Mouse (Mus musculus): Measurements from ENCODE around the gene Chtop.

Chtop gene

DNA sequence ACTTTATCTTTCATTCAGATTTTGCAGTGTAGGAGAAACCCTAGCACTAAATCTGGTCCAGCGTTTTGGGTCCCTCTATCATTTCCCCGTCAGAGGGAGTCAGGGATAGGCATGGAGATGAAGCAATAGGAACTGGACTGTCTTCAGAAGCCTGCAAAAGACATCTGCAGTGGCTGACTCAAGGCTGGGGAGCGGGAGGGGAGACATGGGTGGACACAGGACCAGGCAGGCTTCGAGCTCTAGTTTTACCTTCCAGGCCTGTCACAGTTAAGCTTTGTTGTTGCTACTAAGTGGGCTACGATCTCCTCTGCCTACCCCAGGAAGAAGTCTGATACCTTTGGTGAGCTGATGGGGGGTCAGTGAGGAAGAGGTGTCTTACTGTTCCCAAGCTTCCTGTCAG, 3.0 kb upstream of the Chtop start:
- no peak for DNase-seq (ENCODE audit: low spot score in 2 of 2)

GRCm38 (mm10) chr3:90509747-90510123, 437 bp upstream of the Chtop start:
- DNase-seq (ENCODE audit: low spot score in 2 of 2): no peak

GRCm38 (mm10) chr3:90508287-90508949, 880 bp downstream of the Chtop start:
- no peak for DNase-seq (ENCODE audit: low spot score in 2 of 2)

DNA sequence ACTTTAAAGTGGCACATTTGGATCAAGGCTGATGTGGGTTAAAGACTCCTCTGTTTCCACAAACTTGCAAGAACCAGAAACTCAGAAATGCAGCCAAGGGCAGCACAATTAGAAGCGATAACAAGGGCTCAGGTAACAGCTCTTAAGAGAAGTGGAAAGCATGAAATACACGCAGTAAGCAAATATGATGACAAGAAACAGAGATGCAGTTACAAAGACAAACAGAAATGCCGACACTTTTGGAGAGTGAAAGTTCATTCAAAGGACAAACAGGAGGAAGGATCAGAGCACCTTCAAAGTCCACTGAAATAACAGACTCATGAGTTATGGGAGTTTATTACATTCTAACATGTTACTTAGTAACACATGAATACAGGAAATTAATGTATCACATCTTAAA, 2.9 kb downstream of the Chtop start:
- no peak for DNase-seq (ENCODE audit: low spot score in 2 of 2)

DNA sequence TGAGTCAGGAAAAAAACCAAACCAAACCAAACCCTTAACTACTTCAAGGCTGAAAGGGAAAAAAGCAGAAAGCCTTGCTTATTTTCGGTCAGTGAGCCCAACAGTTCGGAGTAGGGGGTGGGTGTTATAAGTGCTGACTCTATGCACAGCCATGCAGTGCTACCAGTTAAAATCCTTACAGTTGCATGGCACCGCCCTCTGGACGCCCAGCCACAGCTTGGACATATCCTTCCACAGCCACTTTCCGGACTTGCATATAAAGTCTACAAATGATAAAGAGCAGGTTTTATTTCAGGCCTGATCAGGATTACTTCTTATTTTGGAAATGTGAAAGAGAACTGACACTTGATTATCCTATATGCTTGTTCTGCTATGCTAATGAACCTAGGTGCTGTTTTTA, 4.1 kb downstream of the Chtop start:
- no peak for DNase-seq (ENCODE audit: low spot score in 2 of 2)

GRCm38 (mm10) chr3:90503444-90503843, 5.9 kb downstream of the Chtop start:
- DNase-seq (ENCODE audit: low spot score in 2 of 2): no peak

DNA sequence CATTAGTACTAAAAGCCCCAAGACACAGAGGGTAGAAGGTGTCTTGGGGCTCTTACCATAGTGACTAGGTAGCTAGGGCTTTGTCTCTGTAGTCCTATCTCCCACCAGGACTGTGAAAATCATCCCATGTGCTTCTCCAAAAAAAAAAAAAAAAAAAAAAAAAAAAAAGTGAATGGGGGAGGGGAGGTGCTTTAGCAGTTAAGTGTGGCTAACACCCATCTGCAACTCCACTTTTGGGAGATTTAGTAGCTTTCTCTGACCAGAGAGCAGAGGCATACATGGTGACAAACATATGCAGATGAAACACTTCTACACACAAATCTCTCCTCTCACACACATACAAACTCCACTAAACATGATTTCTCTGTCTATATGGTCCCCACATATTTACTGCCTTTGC, 11.7 kb downstream of the Chtop start:
- DNase-seq (ENCODE audit: low spot score in 2 of 2): no peak

- no peak for DNase-seq (ENCODE audit: low spot score in 2 of 2)
These were observed 13.3 kb downstream of the Chtop start for GRCm38 (mm10) chr3:90495850-90496525.

DNA sequence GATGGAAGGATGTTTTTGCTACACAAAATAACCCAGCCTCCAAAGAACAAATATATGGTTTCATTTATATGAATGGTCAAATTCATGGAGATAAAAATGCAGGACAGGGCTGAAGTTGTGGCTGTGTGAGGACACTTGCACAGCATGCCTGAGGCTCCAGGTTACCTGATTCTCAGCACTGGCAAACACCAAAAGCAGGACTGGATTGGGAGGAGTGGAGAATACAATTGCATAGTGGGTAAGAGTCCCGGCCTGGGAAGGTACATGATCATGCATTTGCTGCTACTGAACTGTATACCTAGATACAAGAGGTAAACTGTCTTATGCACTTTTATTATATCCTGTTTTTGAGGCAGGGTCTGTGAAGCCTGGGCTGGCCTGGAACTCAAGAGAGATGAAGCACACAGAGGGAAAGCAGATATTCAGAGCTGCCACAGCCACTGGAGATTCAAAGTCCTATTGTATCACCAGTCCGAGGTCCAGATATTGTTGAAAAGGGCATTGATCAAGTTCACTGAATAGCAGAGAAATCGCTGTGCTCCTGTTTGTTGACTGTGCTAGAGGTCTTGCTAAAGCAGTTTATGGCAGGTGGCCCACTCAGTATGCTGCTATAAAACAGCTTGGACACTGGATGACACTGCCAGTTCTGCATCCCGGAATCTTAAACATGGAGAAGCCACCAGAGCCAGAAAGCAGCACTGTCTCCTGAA, 15.3 kb downstream of the Chtop start:
- no peak for DNase-seq (ENCODE audit: low spot score in 2 of 2)

DNA sequence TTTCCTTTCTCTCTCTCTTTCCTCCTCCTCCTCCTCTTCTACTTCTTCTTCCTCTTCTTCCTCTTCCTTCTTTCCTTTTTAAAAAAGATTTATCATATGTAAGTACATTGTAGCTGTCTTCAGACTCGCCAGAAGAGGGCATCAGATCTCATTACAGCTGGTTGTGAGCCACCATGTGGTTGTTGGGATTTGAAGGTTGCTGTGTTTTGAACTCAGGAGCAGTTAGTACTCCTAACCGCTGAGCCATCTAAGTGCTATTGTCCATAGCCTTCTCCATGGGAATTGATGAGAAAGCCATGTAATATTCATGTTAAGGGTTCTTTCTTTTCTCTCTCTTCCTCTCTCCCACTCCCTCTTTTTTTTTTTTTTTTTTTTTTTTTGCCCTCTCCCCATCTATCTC, 17.9 kb downstream of the Chtop start:
- DNase-seq (ENCODE audit: low spot score in 2 of 2): no peak

DNA sequence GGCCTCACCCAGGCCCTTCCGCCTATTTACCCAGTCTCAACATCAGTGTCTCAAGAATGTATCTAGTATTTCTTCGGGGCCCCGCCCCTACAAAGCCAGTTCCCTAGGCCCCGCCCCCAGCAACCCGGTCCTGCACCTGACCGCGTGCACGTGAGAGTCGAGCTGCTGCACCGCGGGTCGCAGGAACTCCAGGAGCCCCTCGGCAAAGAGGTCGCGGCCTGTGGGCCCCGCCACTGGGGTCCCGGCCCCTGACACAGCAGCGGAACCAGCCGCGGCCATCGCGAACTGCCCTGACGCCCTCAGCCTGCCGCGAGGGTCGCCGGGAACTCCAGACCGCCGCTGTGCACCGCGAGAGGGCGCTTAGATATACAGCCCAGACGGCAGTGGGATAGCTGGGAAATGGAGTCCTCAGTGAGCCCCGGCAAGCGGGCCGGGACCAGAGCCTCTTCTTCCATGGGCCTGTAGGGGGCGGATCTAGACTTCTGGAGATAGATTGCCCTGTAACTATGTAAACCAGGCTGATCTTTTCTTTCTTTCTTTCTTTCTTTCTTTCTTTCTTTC, 18.5 kb downstream of the Chtop start, which contains the start of gene Snapin:
TSS of gene Snapin (minus strand) at position 338 of the 561 bp plus-strand sequence.
- DNase-seq (ENCODE audit: low spot score in 2 of 2): peak; percentile 92 to 95

DNA sequence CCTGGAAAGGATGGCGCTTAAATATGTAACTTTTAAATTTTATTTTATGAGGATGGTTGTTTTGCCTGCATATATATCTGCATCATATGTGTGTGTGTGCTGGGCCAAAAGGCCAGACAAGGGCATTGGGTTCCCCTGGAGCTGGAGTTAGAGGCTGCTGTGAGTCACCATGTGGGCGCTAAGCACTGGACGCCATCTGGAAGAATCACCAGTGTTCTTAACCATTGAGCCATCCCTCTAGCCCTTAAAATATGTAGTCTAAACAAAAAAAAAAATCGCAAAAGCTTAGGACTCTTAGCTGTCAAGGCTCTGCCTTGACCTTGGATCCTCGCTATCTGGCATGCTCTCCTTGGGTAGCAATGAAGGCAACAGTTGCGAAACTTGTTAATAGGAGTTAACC, 20.7 kb downstream of the Chtop start:
- DNase-seq (ENCODE audit: low spot score in 2 of 2): no peak

GRCm38 (mm10) chr3:90486998-90487397, 22.3 kb downstream of the Chtop start:
- DNase-seq (ENCODE audit: low spot score in 2 of 2): no peak

DNA sequence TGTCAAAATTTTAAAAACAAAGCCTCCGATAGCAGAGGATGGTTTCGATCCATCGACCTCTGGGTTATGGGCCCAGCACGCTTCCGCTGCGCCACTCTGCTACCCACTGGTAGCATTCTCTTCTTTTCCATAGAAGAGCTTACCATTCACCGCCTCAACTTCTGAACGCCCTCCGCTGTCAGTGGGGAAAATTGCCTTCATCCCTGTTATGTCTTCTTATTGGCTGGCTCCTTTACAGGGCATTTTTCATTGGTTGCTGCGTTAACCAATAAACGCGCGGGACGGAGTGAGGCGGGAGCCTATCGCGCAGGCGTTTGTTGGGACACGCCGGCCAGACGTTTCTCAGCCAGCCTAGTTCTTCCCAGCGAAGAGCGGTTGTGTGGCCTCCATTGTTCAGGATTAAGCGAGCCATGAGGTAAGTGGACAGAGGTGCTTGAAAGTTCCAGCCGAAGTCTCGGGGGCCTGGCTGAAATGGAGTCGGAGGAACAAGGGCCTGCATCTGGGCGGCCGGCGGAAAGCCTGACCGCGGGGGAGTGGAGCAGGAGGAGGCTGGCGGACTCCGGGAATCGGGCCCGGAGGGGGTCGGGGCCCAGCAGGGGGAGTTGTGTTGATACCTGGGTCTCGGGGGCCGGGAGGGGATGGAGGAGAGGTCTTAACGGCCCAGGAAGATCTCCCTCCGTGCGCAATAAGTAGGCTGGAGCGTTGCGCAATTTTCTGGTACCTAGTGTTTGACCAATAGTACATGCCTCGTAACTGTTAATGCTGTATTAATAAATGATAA, 33.3 kb downstream of the Chtop start, which contains the start of gene Ilf2:
TSS of gene Ilf2 (plus strand) at position 296 of the 781 bp plus-strand sequence.
- peak; percentile 83 to 93 for DNase-seq (ENCODE audit: low spot score in 2 of 2)

DNA sequence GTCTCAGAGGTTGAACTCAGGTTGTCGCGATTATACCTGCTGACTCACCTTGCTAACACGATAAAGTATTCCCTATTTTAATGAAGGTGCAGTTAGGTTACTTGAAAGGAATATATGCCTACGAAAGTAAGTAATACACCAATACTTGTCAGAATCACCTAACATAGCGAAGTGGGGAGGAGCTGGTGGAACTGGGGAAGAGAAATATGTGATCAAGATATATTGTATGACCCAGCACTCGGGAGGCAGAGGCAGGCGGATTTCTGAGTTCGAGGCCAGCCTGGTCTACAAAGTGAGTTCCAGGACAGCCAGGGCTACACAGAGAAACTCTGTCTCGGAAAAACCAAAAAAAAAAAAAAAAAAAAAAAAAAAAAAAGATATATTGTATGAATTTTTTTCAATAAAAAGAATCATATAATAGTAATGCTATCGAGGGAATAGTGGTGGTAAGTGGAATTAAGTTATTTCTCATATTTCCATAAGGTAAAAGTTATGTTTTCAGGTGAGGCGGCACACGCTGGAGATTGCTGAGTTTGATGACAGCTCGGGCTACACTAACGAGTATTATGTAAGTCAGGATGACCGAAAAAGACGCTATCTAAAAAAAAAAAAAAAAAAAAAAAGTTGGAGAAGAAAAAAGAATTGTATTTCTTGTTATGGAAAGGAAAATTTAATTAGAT, 34.0 kb downstream of the Chtop start:
- no peak for DNase-seq (ENCODE audit: low spot score in 2 of 2)

- no peak for DNase-seq (ENCODE audit: low spot score in 2 of 2)
These were observed 37.1 kb downstream of the Chtop start for GRCm38 (mm10) chr3:90472213-90472612.

GRCm38 (mm10) chr3:90467618-90468300, 41.5 kb downstream of the Chtop start:
- no peak for DNase-seq (ENCODE audit: low spot score in 2 of 2)

- DNase-seq (ENCODE audit: low spot score in 2 of 2): peak; percentile 25 to 54
These were observed 43.0 kb downstream of the Chtop start for GRCm38 (mm10) chr3:90466311-90466766.

DNA sequence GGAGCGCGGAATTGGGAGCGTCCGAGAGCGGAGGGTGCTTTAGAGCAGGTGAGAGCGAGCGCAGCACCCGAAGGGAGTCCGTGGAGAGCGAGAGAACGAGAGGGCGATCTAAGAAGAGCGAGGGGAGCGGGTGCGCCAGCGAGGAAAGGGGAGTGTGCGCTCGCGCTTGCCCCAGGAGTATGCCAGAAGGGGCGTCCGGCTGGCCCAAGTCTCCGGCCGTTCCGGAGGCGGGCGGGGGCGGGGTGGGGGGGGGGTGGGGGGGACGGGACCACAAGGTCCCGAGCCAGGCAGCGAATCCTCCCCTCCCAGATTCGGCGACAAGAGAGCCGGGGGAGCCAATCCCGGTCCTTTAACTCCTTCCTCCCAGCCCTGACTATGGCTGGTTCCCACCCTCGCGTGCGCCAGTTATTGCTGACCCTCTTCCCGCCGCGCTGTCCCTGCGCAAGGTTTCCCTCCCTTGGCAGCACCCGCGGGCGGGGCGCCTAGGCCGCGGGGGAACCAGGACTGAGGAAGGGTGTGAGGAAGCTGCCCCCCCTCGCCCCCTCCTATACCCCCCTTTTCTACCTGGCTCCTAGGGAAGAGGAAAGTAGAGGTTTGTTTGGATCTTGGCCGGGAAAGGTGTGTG, 43.5 kb downstream of the Chtop start, which contains the start of gene Npr1:
TSS of gene Npr1 (minus strand) at position 181 of the 625 bp plus-strand sequence.
- DNase-seq (ENCODE audit: low spot score in 2 of 2): peak; percentile 31
